Mouse (Mus musculus) granulocyte monocyte progenitor cell, adult 5-6 weeks (primary cell): ENCODE results near the gene Olfr980. TPM values are rescaled to one million over a fixed set of nuclear protein-coding genes. Genes with fewer than 3 reads are reported as not detected.
"Not testable (repeated sequence)": the region's sequence is repeated elsewhere in the genome, so short reads cannot be mapped to it uniquely, and the experiment has no call there.

Experiments used
- ATAC-seq: replicated peaks from 2 replicates; pipeline ENCODE4 v1.8.0; 2016; ENCODE audit warnings: mild to moderate bottlenecking, moderate TSS enrichment, inconsistent platforms; ENCODE audit not compliant: poor library complexity, severe bottlenecking
- total RNA-seq, 2 experiments: library from RNA; stranded (forward) in 1 of 2; stranded (reverse) in 1 of 2; fragments of 200-712, 200-1000 nt in 1 of 2; fragments of >200 nt in 1 of 2; fragmentation: Nextera tagmentation in 1 of 2; gene quantifications; 2 replicates each; pipeline ENCODE4 v1.2.3; 2014 to 2017

The Olfr980 gene
- total RNA-seq (2014; fragmentation: Nextera tagmentation), result not detected in 2 replicates
- total RNA-seq (2017), result not detected in 2 replicates

DNA sequence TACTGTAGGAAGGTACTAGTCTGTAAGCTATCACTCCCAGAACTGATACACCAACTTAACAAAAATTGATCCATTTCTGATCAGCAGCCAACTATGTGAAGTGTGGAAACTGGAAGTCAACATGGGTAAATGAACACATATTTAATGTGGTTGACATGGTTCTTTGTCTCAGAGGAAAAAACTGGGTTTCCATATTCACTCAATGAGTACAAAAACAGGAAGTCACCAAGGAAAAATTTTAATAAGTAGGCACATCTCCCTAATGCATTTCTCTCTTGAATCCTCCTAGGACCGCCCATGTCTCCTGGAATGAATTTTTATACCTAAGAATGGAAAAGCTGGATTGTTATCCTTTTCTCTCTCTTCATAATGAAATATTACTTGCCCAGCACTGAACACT is at the start of gene Olfr980:
Gene Olfr980 (minus strand): TSS at position 101 of the 400 bp plus-strand sequence.
- no peak for ATAC-seq

DNA sequence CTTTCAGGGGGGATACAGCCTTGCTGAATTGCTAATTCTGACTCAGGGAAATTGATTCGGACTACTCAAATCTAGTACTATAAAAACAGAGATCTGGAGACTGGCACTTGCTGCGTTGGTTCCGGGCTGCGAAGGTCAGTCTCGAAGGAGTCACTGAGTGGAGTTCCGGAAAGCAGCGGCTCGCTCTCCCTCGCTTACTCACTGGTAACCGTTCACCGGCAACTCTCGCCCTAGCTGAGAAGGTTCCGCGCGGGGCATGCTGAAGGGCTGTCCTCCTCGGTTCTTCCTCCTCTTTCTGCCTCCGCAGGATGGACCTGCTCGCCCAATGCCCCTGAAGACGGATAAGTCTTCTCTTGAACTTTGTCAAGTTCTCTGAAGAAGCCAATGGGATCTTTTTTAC is 40.8 kb upstream of the Olfr980 start:
- ATAC-seq, result no peak

DNA sequence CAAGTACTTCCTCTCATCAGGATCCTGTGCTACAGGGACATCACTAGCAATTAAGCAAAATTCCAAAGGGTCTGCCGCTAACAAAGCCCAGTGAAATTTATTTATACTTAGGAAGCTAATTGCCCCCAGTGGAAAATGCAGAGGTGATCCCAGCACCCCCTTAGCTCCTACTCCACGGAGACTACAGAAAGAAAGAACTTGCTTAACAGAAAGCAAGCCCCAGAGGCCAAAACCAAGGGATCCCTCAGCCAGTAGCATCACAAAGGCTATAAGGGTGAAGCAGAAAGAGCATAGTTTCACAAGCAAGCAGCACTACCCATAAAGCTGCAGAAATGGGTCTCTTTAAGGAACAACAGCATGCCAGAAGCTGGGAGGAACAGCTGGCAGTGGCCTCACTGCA is 11.8 kb upstream of the Olfr980 start, which contains the start of gene Olfr981:
Gene Olfr981 (plus strand): TSS at position 301 of the 400 bp plus-strand sequence.
- ATAC-seq, result no peak

DNA sequence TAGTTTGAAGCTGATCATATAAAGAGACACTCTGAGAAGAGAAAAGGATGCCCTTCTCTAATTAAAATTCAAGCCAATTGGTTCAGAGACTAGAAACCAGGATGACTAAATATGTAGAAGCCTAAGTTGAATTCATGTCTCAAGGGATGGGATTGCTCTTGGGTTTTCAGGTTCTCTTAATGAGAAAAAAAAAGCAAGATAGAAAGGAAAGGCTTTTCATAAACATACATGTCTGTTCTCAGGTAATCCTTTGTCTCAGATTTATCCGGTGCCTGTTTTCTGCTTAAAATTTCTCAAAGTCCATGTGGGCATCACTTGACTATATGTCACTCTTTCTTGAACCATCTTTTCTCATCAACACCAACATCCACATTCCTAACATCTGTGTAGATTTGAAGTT is 6.0 kb downstream of the Olfr980 start, which contains the start of gene Olfr979:
Gene Olfr979 (minus strand): TSS at position 101 of the 400 bp plus-strand sequence.
- ATAC-seq, result no peak

DNA sequence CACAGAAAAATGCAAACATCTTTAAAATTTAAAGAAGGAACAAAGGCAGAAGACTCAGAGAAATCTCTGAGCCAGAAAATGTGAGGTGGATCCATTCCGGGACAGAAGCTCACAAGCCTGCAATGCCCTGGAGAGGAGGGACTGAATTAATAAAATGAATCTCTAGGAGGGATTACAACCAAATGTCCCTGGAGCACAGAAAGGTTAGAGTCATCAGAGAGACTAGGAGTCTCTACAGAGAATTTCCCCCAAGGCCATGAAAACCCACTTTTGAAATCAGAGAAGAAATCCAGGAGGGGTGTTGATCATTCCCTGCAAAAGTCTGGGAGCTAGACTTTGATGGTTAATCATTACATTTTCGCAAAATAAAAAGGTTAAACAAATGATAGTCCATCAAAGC is 17.6 kb downstream of the Olfr980 start, which contains the start of gene Olfr978:
Gene Olfr978 (plus strand): TSS at position 301 of the 400 bp plus-strand sequence.
- ATAC-seq, result no peak

DNA sequence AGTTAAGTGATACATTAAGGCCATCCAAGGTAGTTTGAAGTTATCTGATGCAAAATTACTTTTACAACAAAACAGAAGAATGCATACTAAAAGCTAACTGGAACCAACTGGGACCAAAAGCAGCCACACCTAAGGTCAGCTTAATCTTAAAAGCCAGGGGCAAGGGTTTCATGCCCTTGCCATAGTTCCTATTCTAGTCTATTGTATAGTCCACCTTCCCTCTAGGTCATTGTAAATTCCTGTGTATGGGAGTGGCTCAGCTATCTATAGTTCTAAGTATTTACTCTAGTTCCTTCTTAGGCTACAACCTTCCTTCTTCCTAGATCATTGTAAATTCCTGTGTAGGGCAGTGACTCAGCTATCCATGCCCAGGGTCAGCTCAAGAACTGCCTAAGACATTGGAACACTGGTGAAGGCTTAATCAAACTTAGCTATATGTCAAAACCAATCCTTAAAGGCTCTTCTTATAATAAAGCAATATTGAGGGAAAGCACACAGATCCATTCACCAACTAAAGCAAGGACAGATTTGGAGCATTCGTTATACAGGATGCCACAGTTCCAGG is 32.7 kb downstream of the Olfr980 start:
- ATAC-seq, result not testable (repeated sequence)

DNA sequence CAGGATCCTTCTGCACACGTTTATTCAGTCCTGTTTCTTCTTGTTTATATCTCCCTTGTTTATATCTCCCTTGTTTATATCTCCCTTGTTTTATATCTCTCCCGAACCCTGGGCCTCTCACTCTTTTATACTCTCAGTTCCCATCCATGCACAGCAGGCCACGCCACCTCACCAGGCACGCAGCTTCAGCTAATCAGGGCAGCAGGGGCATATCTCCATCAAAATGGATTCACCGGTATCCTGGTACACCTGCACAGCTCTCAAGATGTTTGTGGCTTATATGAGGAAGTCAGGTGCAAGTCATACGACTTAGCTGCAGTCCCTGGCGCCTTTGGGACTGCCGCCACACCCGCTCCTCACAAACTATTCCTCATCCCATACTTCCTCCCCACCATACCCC is 48.3 kb downstream of the Olfr980 start, which contains the start of gene Olfr976:
Gene Olfr976 (minus strand): TSS at position 101 of the 400 bp plus-strand sequence.
- ATAC-seq, result not testable (repeated sequence)

Other genes with a start within 250 kb of the Olfr980 start
- gene Olfr968, start 226.3 kb downstream of the Olfr980 start, total RNA-seq (2014; fragmentation: Nextera tagmentation), result not detected in 2 replicates
- not detected in 2 replicates for gene Olfr968, start 226.3 kb downstream of the Olfr980 start, total RNA-seq (2017)
- gene Olfr969, start 218.6 kb downstream of the Olfr980 start, total RNA-seq (2014; fragmentation: Nextera tagmentation), result not detected in 2 replicates
- gene Olfr969, start 218.6 kb downstream of the Olfr980 start, total RNA-seq (2017), result not detected in 2 replicates
- not detected in 2 replicates for gene Olfr970, start 200.7 kb downstream of the Olfr980 start, total RNA-seq (2014; fragmentation: Nextera tagmentation)
- gene Olfr970, start 200.7 kb downstream of the Olfr980 start, total RNA-seq (2017), result not detected in 2 replicates
- not detected in 2 replicates for gene Olfr971, start 172.7 kb downstream of the Olfr980 start, total RNA-seq (2014; fragmentation: Nextera tagmentation)
- not detected in 2 replicates for gene Olfr971, start 172.7 kb downstream of the Olfr980 start, total RNA-seq (2017)
- not detected in 2 replicates for gene Olfr972, start 143.2 kb downstream of the Olfr980 start, total RNA-seq (2014; fragmentation: Nextera tagmentation)
- gene Olfr972, start 143.2 kb downstream of the Olfr980 start, total RNA-seq (2017), result not detected in 2 replicates
- gene Olfr229, start 102.2 kb downstream of the Olfr980 start, total RNA-seq (2014; fragmentation: Nextera tagmentation), result not detected in 2 replicates
- not detected in 2 replicates for gene Olfr229, start 102.2 kb downstream of the Olfr980 start, total RNA-seq (2017)
- gene Olfr974, start 72.1 kb downstream of the Olfr980 start, total RNA-seq (2014; fragmentation: Nextera tagmentation), result not detected in 2 replicates
- gene Olfr974, start 72.1 kb downstream of the Olfr980 start, total RNA-seq (2017), result not detected in 2 replicates
- not detected in 2 replicates for gene Olfr975, start 57.5 kb downstream of the Olfr980 start, total RNA-seq (2014; fragmentation: Nextera tagmentation)
- not detected in 2 replicates for gene Olfr975, start 57.5 kb downstream of the Olfr980 start, total RNA-seq (2017)
- gene Olfr976, start 48.4 kb downstream of the Olfr980 start, total RNA-seq (2014; fragmentation: Nextera tagmentation), result not detected in 2 replicates
- gene Olfr976, start 48.4 kb downstream of the Olfr980 start, total RNA-seq (2017), result not detected in 2 replicates
- gene Olfr978, start 17.5 kb downstream of the Olfr980 start, total RNA-seq (2014; fragmentation: Nextera tagmentation), result not detected in 2 replicates
- not detected in 2 replicates for gene Olfr978, start 17.5 kb downstream of the Olfr980 start, total RNA-seq (2017)
- not detected in 2 replicates for gene Olfr979, start 6.1 kb downstream of the Olfr980 start, total RNA-seq (2014; fragmentation: Nextera tagmentation)
- gene Olfr979, start 6.1 kb downstream of the Olfr980 start, total RNA-seq (2017), result not detected in 2 replicates
- gene Olfr981, start 11.9 kb upstream of the Olfr980 start, total RNA-seq (2014; fragmentation: Nextera tagmentation), result not detected in 2 replicates
- gene Olfr981, start 11.9 kb upstream of the Olfr980 start, total RNA-seq (2017), result not detected in 2 replicates
- gene Olfr982, start 64.2 kb upstream of the Olfr980 start, total RNA-seq (2014; fragmentation: Nextera tagmentation), result not detected in 2 replicates
- gene Olfr982, start 64.2 kb upstream of the Olfr980 start, total RNA-seq (2017), result not detected in 2 replicates
- not detected in 2 replicates for gene Olfr983, start 84.0 kb upstream of the Olfr980 start, total RNA-seq (2014; fragmentation: Nextera tagmentation)
- not detected in 2 replicates for gene Olfr983, start 84.0 kb upstream of the Olfr980 start, total RNA-seq (2017)
- gene Olfr984, start 104.6 kb upstream of the Olfr980 start, total RNA-seq (2014; fragmentation: Nextera tagmentation), result not detected in 2 replicates
- gene Olfr984, start 104.6 kb upstream of the Olfr980 start, total RNA-seq (2017), result not detected in 2 replicates
- gene Olfr985, start 120.6 kb upstream of the Olfr980 start, total RNA-seq (2014; fragmentation: Nextera tagmentation), result not detected in 2 replicates
- gene Olfr985, start 120.6 kb upstream of the Olfr980 start, total RNA-seq (2017), result not detected in 2 replicates
- not detected in 2 replicates for gene Tmem225, start 138.5 kb upstream of the Olfr980 start, total RNA-seq (2014; fragmentation: Nextera tagmentation)
- not detected in 2 replicates for gene Tmem225, start 138.5 kb upstream of the Olfr980 start, total RNA-seq (2017)
- gene Olfr986, start 171.3 kb upstream of the Olfr980 start, total RNA-seq (2014; fragmentation: Nextera tagmentation), result not detected in 2 replicates
- not detected in 2 replicates for gene Olfr986, start 171.3 kb upstream of the Olfr980 start, total RNA-seq (2017)
- gene Zfp202, start 182.7 kb upstream of the Olfr980 start, total RNA-seq (2014; fragmentation: Nextera tagmentation), result 4.1 and 4.8 TPM in 2 replicates
- gene Zfp202, start 182.7 kb upstream of the Olfr980 start, total RNA-seq (2017), result 4.4 and 4.5 TPM in 2 replicates